Mouse (Mus musculus) neutrophil, adult 5-6 weeks (primary cell): ENCODE measurements at regions not wholly inside any gene's neighbourhood (a gene's known extent, or its start where the extent isn't known, plus 50 kb on each side); places are given as distances from the start of the nearest gene placed in this dataset.

Experiments
- ATAC-seq: fragments of 151-379, 151-347 bp; 2 replicates; pipeline ENCODE4 v1.8.0; 2017; ENCODE audit warnings: mild to moderate bottlenecking, moderate TSS enrichment; ENCODE audit not compliant: insufficient number of reproducible peaks, poor library complexity, low FRiP score, severe bottlenecking; ENCODE audit errors: extremely low read depth

GRCm38 (mm10) chr4:105584329-105584925, 205.2 kb upstream of the Gm12728 start:
- ATAC-seq: no peak

- no peak for ATAC-seq
Measured at GRCm38 (mm10) chr4:105603661-105604060, 186.0 kb upstream of the Gm12728 start.

GRCm38 (mm10) chr4:105604607-105605006, 185.1 kb upstream of the Gm12728 start:
- no peak for ATAC-seq

- ATAC-seq: no peak
Measured at GRCm38 (mm10) chr4:105606731-105607130, 182.9 kb upstream of the Gm12728 start.

GRCm38 (mm10) chr4:105610917-105611316, 178.8 kb upstream of the Gm12728 start:
- ATAC-seq: no peak

GRCm38 (mm10) chr4:105614390-105614789, 175.3 kb upstream of the Gm12728 start:
- ATAC-seq: no peak

GRCm38 (mm10) chr4:105626371-105627320, 163.0 kb upstream of the Gm12728 start:
- no peak for ATAC-seq

- no peak for ATAC-seq
Measured at GRCm38 (mm10) chr4:105629581-105629980, 160.1 kb upstream of the Gm12728 start.

- no peak for ATAC-seq
Measured at GRCm38 (mm10) chr4:105630595-105631369, 158.9 kb upstream of the Gm12728 start.

- ATAC-seq: no peak
Measured at GRCm38 (mm10) chr4:105632581-105633358, 156.9 kb upstream of the Gm12728 start.

GRCm38 (mm10) chr4:105633789-105634188, 155.9 kb upstream of the Gm12728 start:
- ATAC-seq: no peak

- ATAC-seq: no peak
Measured at GRCm38 (mm10) chr4:105640793-105641192, 148.9 kb upstream of the Gm12728 start.

GRCm38 (mm10) chr4:105641582-105641981, 148.1 kb upstream of the Gm12728 start:
- ATAC-seq: no peak

- ATAC-seq: no peak
Measured at GRCm38 (mm10) chr4:105648820-105649446, 140.7 kb upstream of the Gm12728 start.

GRCm38 (mm10) chr4:105649447-105649833, 140.2 kb upstream of the Gm12728 start:
- no peak for ATAC-seq

- no peak for ATAC-seq
Measured at GRCm38 (mm10) chr4:105656071-105656655, 133.5 kb upstream of the Gm12728 start.

- ATAC-seq: no peak
Measured at GRCm38 (mm10) chr4:105658581-105658980, 131.1 kb upstream of the Gm12728 start.

GRCm38 (mm10) chr4:105676690-105677089, 113.0 kb upstream of the Gm12728 start:
- ATAC-seq: no peak
